Mouse (Mus musculus): ENCODE measurements around the gene Ercc6. TPM values are rescaled to one million over a fixed set of nuclear protein-coding genes. Genes with fewer than 3 reads are reported as not detected.
A peak's percentile ranks its signal among the peaks of the same experiment; 100 is the strongest.

The Ercc6 gene
- polyA plus RNA-seq, 1 experiment: 2.0 TPM

DNA sequence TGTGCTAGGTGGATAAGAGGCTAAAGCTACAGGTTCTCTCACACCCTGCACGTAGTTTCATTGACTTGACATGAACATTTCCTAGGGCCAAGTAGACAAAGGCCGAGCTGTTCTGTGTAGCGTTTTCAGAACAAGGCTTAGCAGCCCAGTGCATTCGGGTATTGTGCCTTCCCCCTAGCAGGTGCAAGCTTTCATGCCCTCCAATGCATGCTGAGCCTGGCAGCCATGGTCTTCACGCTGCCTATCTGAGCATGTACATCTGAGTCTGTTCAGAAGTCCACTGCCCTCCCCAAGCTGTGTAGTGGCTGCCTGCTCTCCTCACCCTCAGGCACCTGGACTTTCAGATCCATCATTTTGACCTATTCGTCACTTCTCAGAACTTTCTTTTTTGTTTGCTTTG lies 50.3 kb downstream of the Ercc6 start:
- 94% methylated on average over 6 of the region's 6 CpGs for WGBS
- peaks cover 8% of the 10 kb centered on the region for H3K4me1 ChIP-seq (ENCODE audit: control insufficient read depth, insufficient read depth, insufficient read length, low read length)
- H3K36me3 ChIP-seq (ENCODE audit: control insufficient read depth, insufficient read depth, low read length): peaks cover 46% of the 10 kb centered on the region
- no peaks in the 10 kb centered on the region for H3K27me3 ChIP-seq (ENCODE audit: control insufficient read depth, insufficient read depth, low read length)
- H3K4me3 ChIP-seq (ENCODE audit: low read depth, low read length): no peak overlapping the region
- TF ChIP-seq POLR2A (IDR thresholded peaks at IDR 0.05; ENCODE audit: low read depth, low read length): no peak
- no peak for TF ChIP-seq CTCF (IDR thresholded peaks at IDR 0.05; ENCODE audit: extremely low read depth, insufficient read length, insufficient replicate concordance, low read depth, low read length)
- H3K27ac ChIP-seq (ENCODE audit: insufficient read depth, low read depth, low read length): no peak overlapping the region

DNA sequence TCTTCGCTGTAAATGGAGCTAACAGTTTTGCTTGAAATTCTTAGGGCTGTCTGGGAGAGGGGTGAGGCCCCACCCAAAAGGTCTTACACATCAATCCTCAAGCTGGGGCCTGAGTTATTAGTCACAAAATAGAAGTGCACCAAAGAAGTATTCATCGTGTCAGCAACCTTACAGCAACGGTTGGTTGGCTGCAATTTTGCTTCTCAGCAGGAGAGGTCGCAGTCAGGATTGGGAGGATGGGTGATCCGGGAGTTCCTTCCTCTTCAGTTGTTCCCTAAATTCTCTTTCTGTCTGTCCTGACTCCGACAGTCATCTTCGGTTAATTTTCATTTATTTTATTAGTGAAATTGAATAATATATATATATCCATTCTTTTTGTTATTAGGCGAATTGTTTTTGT lies 59.2 kb downstream of the Ercc6 start:
- Histone ChIP-seq H3K36me3 (ENCODE audit: control insufficient read depth, insufficient read depth, low read length) (peaks cover 67% of the 10 kb centered on the region), H3K27me3 (ENCODE audit: control insufficient read depth, insufficient read depth, low read length) (no peaks in the 10 kb centered on the region), H3K4me1 (ENCODE audit: control insufficient read depth, insufficient read depth, insufficient read length, low read length) (no peaks in the 10 kb centered on the region), H3K4me3 (ENCODE audit: low read depth, low read length) (no peak overlapping the region), H3K27ac (ENCODE audit: insufficient read depth, low read depth, low read length) (no peak overlapping the region)
- TF ChIP-seq CTCF (IDR thresholded peaks at IDR 0.05; ENCODE audit: extremely low read depth, insufficient read length, insufficient replicate concordance, low read depth, low read length) (no peak), POLR2A (IDR thresholded peaks at IDR 0.05; ENCODE audit: low read depth, low read length) (no peak)
- WGBS: 75% methylated on average over 8 of the region's 8 CpGs

DNA sequence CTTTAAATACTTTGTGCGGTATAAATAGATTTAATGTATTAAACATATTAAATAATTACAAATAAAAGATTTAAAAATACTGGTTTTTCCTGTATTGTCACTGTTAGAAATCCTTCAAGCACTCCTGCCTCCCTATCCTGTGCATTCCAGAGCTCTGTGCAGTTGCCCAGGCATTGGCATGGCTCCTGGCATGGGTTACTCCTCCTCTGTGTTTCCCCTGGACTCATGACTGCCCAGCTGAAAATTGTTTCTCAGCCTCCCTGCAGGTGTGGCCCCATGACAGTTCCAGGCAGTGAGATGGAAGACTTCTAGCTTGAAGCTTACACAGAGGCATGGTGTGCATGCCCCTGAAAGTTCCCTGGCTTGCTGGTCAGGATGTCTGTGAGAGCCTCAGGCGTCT lies 65.1 kb downstream of the Ercc6 start:
- Histone ChIP-seq H3K4me3 (ENCODE audit: low read depth, low read length) (no peak overlapping the region), H3K27me3 (ENCODE audit: control insufficient read depth, insufficient read depth, low read length) (no peaks in the 10 kb centered on the region), H3K27ac (ENCODE audit: insufficient read depth, low read depth, low read length) (no peak overlapping the region), H3K4me1 (ENCODE audit: control insufficient read depth, insufficient read depth, insufficient read length, low read length) (no peaks in the 10 kb centered on the region), H3K36me3 (ENCODE audit: control insufficient read depth, insufficient read depth, low read length) (peaks cover 35% of the 10 kb centered on the region)
- WGBS: 94% methylated on average over 2 of the region's 2 CpGs
- TF ChIP-seq POLR2A (IDR thresholded peaks at IDR 0.05; ENCODE audit: low read depth, low read length) (no peak), CTCF (IDR thresholded peaks at IDR 0.05; ENCODE audit: extremely low read depth, insufficient read length, insufficient replicate concordance, low read depth, low read length) (no peak)

DNA sequence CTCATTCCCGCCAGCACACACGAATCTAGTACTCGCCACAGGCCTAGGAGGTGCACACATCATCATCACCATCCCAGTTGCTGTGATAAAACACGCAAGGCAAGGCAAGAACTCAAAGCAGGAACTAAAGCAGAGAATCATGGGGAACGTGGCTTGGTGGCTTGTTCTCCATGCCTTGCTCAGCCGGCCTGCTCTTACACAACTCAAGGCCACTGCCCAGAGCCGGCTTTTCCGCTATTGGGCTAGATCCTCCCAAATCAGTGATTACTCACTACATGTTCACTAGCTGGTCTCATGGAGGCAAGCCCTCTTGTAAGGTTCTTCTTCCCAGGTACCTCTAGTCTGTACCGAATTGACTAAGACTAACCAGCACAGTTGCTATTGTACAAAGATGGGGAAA lies 70.4 kb downstream of the Ercc6 start:
- Histone ChIP-seq H3K27me3 (ENCODE audit: control insufficient read depth, insufficient read depth, low read length) (no peaks in the 10 kb centered on the region), H3K4me1 (ENCODE audit: control insufficient read depth, insufficient read depth, insufficient read length, low read length) (no peaks in the 10 kb centered on the region), H3K4me3 (ENCODE audit: low read depth, low read length) (no peak overlapping the region), H3K36me3 (ENCODE audit: control insufficient read depth, insufficient read depth, low read length) (peaks cover 1% of the 10 kb centered on the region; the same call in 1 of the 2 replicates), H3K27ac (ENCODE audit: insufficient read depth, low read depth, low read length) (no peak overlapping the region)
- 85% methylated on average over 9 of the region's 9 CpGs for WGBS
- TF ChIP-seq CTCF (IDR thresholded peaks at IDR 0.05; ENCODE audit: extremely low read depth, insufficient read length, insufficient replicate concordance, low read depth, low read length) (no peak), POLR2A (IDR thresholded peaks at IDR 0.05; ENCODE audit: low read depth, low read length) (no peak)

DNA sequence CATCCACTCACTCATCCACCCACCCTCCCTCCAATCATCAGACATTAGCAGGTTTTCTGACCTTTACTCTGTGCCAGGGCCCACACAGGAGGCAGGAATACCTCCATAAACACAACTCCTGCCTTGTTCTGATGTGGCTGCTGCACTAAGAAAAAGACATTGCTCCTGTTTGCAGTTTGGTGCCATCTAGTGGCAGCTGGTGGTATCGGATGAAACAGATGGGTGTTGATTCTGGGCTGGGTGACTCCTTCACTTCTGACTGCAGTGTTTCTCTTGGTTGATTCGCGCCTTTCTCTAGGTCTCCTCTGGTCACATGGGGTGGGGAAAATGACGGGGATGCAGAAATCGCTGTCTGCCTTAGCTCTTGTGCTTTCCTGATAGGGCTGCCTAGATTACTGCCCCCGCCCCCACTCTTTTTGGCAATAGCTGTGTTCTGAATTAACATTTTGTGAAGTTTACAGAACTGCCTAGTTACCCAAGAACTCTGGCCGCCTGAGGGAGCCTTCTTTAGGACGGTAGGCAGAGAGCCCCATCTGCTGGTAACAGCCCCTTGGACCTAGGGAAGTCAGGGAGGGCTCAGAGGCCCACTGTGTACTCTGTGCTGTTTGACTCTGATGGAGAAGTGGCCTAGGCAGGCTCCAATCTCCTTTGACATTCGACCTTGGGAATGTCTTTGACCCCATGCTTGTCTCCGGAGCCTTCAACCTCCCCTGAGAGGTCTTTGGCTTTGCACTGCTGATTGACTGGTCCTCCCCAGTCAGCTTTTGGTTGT lies 73.9 kb downstream of the Ercc6 start:
- Histone ChIP-seq H3K4me1 (ENCODE audit: control insufficient read depth, insufficient read depth, insufficient read length, low read length) (peaks cover 8% of the 10 kb centered on the region; the same call in 1 of the 2 replicates), H3K36me3 (ENCODE audit: control insufficient read depth, insufficient read depth, low read length) (no peaks in the 10 kb centered on the region), H3K4me3 (ENCODE audit: low read depth, low read length) (no peak overlapping the region), H3K27ac (ENCODE audit: insufficient read depth, low read depth, low read length) (no peak overlapping the region), H3K27me3 (ENCODE audit: control insufficient read depth, insufficient read depth, low read length) (no peaks in the 10 kb centered on the region)
- TF ChIP-seq CTCF (IDR thresholded peaks at IDR 0.05; ENCODE audit: extremely low read depth, insufficient read length, insufficient replicate concordance, low read depth, low read length): peak; percentile 72; the same call in 1 of the 2 replicates
- TF ChIP-seq POLR2A (IDR thresholded peaks at IDR 0.05; ENCODE audit: low read depth, low read length): no peak
- 15% methylated on average over 10 of the region's 10 CpGs for WGBS

DNA sequence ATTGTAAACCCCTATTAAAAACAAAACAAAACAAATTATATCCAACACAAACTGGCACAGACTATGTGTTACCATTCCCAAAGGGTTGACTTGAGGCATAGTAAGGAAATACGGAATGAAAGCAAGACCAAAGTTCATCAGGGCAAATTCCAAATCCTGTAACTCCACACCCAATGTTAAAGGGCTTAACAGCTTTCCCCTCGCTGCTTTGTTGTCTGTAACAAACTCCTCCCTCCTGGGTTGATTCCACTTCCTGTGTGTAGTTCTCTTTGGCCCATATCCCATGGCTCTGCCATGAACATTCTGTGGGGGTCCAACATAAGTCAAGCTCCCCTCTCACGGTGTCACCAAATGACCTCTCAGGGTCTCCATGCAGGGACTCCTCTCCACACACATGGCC lies 77.1 kb downstream of the Ercc6 start:
- TF ChIP-seq POLR2A (IDR thresholded peaks at IDR 0.05; ENCODE audit: low read depth, low read length) (no peak), CTCF (IDR thresholded peaks at IDR 0.05; ENCODE audit: extremely low read depth, insufficient read length, insufficient replicate concordance, low read depth, low read length) (no peak)
- Histone ChIP-seq H3K36me3 (ENCODE audit: control insufficient read depth, insufficient read depth, low read length) (no peaks in the 10 kb centered on the region), H3K27me3 (ENCODE audit: control insufficient read depth, insufficient read depth, low read length) (no peaks in the 10 kb centered on the region), H3K27ac (ENCODE audit: insufficient read depth, low read depth, low read length) (0 out of 2 replicates have a peak overlapping the region, but pooled peaks have one; percentile 42), H3K4me3 (ENCODE audit: low read depth, low read length) (no peak overlapping the region), H3K4me1 (ENCODE audit: control insufficient read depth, insufficient read depth, insufficient read length, low read length) (peaks cover 8% of the 10 kb centered on the region; the same call in 1 of the 2 replicates)
- 41% methylated on average over 3 of the region's 3 CpGs for WGBS
